Mouse (Mus musculus) cerebellum, postnatal 10 days (tissue): ENCODE results near the gene Olfr730.

Experiments
- DNase-seq, 2 experiments: peaks; one replicate each; pipeline ENCODE4 v3.0.0; 2021; ENCODE audit warnings: mixed read lengths in 2 of 2

The Olfr730 gene

GRCm38 (mm10) chr14:50188098-50188497 lies at the start of gene Olfr730:
Gene Olfr730 (minus strand): TSS chr14:50188198.
- DNase-seq, result no peak

GRCm38 (mm10) chr14:50152810-50153209 lies 35.2 kb downstream of the Olfr730 start, which contains the start of gene Olfr729:
Gene Olfr729 (minus strand): TSS chr14:50152910.
- no peak for DNase-seq

- no peak for DNase-seq
These were observed 45.4 kb downstream of the Olfr730 start, which contains the start of gene Olfr728 for GRCm38 (mm10) chr14:50142580-50142979. Gene Olfr728 (minus strand): TSS chr14:50142680.
